Mouse (Mus musculus): ENCODE results near the gene Gca.
"Not testable (repeated sequence)": the region's sequence is repeated elsewhere in the genome, so short reads cannot be mapped to it uniquely, and the experiment has no call there.

Gca gene

DNA sequence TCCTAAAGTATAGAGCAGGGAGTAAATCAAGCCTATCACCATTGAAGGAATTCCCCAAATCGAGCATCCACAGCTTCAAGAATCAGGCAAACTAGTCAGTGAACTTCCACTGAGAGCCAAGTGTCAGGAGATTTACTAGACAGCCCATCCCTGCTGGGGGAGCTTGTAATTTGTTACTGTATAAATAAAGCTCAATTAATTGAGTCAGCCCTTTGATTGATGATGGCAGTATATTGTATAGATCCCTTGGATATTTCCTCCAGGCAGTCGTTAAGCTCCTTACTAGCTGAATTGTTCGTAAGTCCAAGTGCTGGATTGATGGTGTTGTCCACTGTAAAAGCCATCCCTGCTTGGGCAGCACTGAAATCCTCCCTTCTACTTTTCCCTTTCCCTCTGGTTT is 5.8 kb downstream of the Gca start:
- DNase-seq (ENCODE audit: low spot score in 2 of 2) = no peak

DNA sequence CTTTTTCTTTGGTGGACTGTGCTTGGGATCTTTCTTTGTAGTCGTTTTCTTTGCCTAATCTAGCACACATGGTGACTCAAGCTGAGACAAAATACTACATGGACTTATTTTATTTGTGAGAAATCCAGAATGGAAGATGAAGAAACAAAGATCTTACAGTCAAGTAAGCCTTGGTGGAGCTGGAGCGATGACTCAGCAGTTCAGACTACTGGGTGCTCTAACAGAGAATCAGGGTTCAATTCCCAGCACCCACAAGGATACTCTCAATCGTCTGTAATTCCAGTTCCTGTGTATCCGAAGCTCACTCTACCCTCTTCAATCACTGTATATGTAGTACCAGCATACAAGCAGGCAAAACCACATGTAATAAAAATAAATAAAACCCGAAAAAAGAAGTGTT is 6.2 kb downstream of the Gca start:
- no peak for DNase-seq (ENCODE audit: low spot score in 2 of 2)

- no peak for DNase-seq (ENCODE audit: low spot score in 2 of 2)
These were observed 6.7 kb downstream of the Gca start for GRCm38 (mm10) chr2:62670767-62671166.

- DNase-seq (ENCODE audit: low spot score in 2 of 2) = no peak
These were observed 8.7 kb downstream of the Gca start for GRCm38 (mm10) chr2:62672788-62673187.

DNA sequence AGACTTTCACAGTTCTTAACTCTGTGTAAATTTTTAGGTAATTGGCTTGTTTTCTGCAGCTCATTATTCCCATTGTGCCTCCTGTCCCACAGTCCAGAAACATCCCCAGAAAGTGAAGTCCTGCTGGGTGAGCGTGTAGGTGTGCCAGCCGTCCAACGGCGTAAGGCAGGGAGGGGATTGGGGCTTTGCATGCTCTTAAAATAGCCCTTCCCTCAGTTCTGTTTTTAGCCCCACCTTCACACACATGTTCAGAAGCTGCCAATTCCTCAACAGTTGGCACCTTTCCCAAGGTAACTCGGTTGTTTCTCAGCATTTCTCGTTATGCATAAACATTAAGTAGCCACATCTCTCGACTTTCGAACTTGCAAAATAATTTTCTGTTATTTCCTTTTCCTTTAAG is 17.6 kb downstream of the Gca start:
- peak; percentile 49 to 80 for DNase-seq (ENCODE audit: low spot score in 2 of 2)

DNA sequence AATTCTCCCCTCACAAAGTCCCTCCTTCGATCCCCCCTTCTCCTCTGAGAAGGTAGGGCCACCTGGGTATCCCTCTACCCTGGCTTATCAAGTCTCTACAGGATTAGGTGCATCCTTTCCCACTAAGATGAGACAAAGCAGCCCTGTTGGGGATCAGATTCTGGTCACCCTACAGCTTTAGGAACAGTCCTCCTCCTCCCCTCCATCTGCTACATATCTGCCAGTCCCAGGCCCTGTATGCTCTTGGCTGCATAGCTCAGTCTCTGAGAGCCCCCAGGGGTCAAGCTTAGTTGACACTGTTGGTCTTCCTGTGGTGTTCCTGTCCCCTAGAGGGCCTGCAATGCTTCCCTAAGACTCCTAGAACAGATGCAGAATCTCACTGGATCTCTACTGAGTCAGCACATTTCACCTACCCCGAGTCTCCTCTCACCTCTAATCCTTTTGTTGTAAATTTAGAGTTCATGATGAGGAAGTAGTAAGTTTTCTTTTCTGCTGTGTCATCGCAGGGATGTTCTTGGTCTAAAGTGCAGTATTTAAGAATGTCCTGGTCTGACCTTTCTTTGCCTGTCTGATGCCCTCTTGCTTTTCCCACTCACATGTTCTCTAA is 21.0 kb downstream of the Gca start:
- DNase-seq (ENCODE audit: low spot score in 2 of 2) = no peak

DNA sequence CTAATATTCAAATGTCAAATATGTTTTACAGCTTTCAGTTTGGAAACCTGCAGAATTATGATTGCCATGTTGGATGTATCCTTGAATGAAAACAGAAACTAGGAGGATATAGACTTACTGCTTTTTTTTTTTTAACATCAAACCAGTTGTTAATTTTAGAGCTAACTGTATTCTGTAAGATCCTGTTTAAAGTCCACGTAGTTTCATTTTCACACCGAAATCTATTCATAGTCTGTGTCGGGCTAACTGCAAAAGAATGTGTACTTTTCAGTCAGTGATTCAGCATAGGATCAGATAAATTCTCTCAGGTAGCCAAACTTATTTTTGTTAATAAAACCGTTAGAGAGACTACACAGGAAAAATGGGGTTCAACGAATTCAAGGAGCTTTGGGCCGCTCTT is 21.8 kb downstream of the Gca start:
- DNase-seq (ENCODE audit: low spot score in 2 of 2) = no peak

- DNase-seq (ENCODE audit: low spot score in 2 of 2) = no peak
These were observed 42.2 kb downstream of the Gca start for GRCm38 (mm10) chr2:62706313-62706712.

DNA sequence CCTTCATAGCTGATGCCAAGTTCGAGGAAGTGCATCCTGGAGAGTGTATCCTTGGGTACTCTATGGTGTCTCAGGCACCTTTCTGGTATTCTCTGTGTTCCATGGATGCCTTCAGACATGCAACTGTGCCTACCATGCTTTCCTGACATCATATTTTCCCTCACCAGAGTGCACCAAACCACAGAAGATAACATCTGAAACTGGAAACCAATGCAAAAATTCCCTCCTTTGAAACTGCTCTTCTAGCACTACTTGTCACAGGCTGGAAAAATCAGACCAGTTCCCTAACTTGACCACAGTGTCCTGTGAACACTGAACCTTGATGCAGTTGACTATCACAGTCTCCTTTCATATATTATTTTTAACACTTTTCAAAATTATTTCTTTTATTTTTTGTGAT is 45.5 kb downstream of the Gca start:
- DNase-seq (ENCODE audit: low spot score in 2 of 2) = no peak

- DNase-seq (ENCODE audit: low spot score in 2 of 2) = not testable (repeated sequence)
These were observed 50.3 kb downstream of the Gca start for GRCm38 (mm10) chr2:62714362-62714761.

DNA sequence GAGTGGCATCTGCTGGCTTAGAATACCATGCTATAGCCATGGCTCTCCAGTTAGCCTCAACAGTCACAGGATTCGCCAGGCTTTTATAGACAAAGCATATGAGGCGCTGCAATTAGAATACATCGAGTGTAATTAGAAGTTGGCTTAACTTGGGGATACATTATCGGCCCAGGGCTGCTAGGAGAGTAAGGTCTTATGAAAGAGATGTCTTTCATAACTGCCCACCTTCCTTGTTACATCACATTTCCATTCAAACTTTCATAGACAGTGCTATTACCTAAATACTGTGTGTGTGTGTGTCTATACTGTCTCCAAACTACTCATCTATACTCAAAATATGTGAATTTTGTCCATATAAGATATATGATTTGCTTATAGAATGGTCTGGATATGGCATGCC is 51.2 kb downstream of the Gca start:
- DNase-seq (ENCODE audit: low spot score in 2 of 2) = no peak

DNA sequence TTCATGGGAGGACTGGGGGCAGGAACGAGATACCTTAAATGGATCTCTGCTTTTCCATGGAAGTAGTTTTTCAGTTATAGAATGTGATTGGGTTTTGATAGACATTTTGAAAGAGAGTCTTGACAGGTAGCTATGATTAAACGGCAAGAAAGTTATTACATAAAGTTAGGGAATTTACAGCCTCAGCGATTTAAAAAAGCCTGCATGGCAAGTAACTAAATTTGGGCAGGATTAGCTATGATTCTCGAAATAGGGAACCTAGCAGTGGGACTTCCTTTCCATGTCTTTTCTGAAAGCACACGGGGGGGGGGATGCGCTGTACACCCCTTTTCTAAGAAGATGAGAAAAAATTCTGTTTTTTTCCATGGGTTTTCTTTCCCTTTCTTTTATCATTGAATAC is 53.2 kb downstream of the Gca start:
- no peak for DNase-seq (ENCODE audit: low spot score in 2 of 2)

GRCm38 (mm10) chr2:62718411-62718810 is 54.3 kb downstream of the Gca start:
- DNase-seq (ENCODE audit: low spot score in 2 of 2) = no peak

- DNase-seq (ENCODE audit: low spot score in 2 of 2) = no peak
These were observed 61.9 kb downstream of the Gca start for GRCm38 (mm10) chr2:62725946-62726345.

GRCm38 (mm10) chr2:62727732-62728131 is 63.6 kb downstream of the Gca start:
- DNase-seq (ENCODE audit: low spot score in 2 of 2) = no peak

DNA sequence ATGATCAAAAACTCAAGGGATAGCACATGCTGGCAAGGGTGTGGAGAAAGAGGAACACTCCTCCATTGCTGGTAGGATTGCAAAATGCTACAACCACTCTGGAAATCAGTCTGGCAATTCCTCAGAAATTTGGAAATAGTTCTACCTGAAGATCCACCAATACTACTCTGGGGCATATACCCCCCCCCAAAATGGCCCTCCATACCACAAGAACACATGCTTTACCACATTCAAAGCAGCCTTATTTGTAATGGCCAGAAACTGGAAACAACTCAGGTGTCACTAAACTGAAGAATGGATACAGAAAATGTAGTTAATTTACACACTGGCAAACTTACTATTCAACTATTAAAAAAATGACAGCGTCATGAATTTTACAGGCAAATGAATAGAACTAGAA is 66.6 kb downstream of the Gca start:
- no peak for DNase-seq (ENCODE audit: low spot score in 2 of 2)

- DNase-seq (ENCODE audit: low spot score in 2 of 2) = no peak
These were observed 79.0 kb downstream of the Gca start for GRCm38 (mm10) chr2:62743098-62743497.
